Mouse (Mus musculus): Measurements from ENCODE around the gene Olfr44.

The Olfr44 gene

GRCm38 (mm10) chr9:39493895-39494294 lies at the start of gene Olfr44:
Olfr44 (minus strand) TSS chr9:39493995.
- in situ Hi-C loops (cut with MboI, MseI) = no loop called here

- in situ Hi-C loops (cut with MboI, MseI) = no loop called here
Observed at GRCm38 (mm10) chr9:39523616-39524285, 30.0 kb upstream of the Olfr44 start.

DNA sequence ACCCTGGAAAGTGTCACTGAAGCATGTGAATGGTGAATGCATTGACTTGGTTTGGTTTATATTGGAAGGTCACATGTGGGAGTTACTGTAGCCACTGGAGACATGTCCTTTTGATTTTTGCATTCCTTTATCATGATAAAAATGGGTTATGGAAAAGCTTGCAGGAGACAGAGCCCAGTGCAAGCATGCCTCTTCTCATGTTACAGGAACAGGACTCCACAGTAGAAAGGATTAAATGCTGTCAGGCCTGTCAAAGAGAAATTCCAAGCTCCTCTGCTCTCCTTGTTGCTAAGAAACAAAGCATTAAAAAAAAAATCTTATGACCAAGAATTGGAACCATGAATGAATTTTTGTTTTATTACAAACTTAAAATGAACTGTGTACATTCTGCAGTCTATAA lies 24.8 kb upstream of the Olfr44 start:
- in situ Hi-C loops (cut with MboI, MseI) = no loop called here

DNA sequence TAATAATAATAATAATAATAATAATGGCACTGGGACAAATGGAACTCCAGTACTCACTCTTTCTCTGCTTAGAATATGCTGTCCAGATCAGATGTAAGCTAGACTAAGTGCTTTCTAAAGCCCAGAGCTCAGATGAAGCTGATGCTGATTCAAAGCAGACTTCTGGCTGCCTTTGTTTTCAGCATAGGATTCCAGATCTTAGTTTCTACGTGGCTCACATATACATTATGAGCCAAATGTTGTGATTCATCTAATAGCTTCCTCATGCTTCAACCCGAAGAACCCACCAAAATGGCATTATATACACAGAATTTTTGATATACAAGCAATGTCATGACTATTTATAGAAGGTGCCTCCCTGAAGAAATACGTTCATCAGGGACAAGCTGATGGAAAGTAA lies 21.7 kb upstream of the Olfr44 start, which contains the start of gene Olfr957:
TSS of gene Olfr957 (minus strand) at position 279 of the 400 bp plus-strand sequence.
- in situ Hi-C loops (cut with MboI, MseI) = no loop called here

GRCm38 (mm10) chr9:39509412-39509811 lies 15.6 kb upstream of the Olfr44 start:
- in situ Hi-C loops (cut with MboI, MseI) = no loop called here

DNA sequence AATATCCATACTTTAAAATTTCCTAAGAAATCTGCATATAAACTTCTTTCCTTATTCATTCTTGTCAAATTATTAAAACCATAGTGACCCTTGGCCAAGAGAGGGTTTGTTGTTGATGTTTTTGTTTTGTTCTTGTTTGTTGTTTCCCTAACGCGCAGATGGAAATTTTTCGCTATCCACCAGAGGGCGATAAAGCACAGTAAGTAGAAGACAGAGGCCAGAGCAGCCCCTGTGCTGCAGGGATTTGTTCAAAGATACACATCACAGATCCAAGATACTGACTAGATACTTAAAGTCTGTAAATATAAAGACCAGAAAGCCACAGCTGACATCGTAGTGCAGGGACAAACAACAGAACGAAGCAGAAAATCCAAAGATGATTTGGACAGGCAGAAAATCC lies 15.2 kb upstream of the Olfr44 start:
- in situ Hi-C loops (cut with MboI, MseI) = no loop called here

DNA sequence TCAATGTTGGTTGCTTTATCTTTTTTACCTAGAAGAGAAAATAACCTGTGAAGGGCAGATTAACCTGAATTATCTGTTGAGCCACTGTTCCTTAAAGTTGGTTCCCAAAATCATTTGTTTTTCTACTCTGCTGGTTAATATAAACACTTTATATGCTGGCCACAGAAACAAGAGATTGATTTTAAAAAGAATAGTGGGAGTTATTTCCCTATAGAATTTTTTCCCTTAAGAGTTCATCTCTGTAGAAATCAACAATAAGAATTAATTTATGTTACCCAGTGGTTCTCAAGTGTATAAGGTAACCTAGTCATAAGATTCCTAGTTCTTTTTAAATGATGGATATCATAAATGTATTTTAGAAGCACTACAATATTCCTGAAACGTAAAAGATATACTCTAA lies 22.0 kb downstream of the Olfr44 start, which contains the start of gene Olfr955:
TSS of gene Olfr955 (minus strand) at position 101 of the 400 bp plus-strand sequence.
- in situ Hi-C loops (cut with MboI, MseI) = no loop called here

GRCm38 (mm10) chr9:39456401-39456800 lies 37.4 kb downstream of the Olfr44 start, which contains the start of gene Olfr954:
Olfr954 (plus strand) TSS chr9:39456701.
- in situ Hi-C loops (cut with MboI, MseI) = no loop called here
